Mouse (Mus musculus): ENCODE data around the gene Dirc2.

The Dirc2 gene

DNA sequence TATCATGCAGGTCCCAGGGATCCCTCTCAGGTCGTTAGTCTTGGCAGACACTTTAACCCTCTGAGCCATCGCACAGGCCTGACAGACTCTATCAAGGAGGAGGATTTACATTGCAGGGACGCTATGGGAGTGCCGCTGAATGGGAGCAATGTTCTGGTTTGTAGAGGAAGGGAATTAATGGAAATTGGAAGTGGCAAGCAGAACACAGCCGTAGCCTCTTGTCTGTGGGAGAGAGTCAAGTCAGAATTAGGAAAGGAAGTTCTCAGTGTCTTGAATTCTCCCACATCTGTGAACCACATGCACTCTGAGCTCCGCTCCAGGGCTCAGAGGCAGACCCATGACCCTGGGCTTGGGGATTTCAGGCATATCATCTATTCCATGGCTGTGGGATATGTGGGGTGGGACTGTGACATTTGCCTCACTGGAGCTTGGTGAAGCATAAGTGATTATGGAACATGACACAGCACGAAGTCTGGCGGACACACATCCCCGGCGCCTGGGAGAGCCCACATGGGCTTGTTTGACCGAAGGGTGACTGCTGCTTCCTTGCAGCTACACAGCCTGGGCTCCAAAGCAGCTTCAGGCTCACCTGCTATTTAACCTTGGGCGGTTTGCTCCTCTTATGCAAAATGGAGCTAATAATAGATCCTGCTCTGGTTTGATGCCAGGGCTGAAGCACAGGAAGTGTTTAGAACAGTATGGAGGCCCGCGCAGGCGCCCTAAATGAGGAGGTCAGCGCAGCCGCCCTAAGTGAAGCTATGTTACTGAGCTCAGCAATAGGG, 87.6 kb downstream of the Dirc2 start:
- no peak for DNase-seq (ENCODE audit: low read depth)

DNA sequence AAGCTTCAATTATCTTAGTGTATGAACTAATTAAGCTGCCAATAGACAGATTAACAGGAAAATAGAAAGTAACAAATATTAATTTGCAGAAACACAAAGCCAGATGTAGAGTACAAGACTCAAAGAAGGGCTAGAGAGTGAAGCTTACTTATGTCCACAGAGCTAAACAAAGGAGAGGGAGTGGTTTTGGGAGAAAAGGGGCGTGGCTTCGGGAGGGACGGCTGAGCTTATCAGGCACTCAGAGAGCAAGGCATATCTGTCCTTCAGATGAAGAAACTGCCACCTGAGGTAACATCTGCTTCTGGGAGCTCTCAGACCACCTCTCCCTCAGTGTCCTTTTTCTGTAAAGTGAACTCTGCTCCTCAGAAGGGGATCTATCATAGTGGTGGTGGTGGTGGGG, 90.7 kb downstream of the Dirc2 start:
- no peak for DNase-seq (ENCODE audit: low read depth)

DNA sequence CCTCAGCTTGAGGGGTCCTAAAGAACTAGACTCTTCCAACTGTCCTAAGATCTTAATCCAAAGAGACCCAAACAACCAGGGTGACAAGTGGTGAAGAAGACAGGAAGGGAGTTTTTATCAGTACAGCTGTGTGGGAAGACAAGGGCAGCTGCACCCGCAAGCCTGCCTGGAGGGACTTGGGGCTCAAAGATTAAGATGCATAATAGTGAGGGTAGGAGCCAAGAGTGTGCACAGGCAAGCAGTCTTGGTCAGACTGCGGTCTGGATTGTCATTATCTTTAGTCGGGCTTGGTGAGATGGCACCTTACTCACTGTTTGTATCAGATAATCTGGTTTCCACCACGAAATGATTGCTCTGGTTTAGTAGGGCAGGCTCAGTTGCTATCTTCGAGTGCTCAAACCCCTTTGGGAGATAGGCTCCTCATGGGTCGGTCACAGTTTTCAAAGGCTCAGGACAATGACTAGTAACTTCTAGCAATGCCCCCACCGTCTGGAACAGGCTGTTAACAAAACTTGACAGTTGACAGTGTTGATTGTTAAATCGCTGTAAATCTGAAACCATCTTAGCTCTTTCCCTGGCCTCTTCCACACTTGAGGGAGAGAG, 91.5 kb downstream of the Dirc2 start:
- DNase-seq (ENCODE audit: low read depth), result no peak

DNA sequence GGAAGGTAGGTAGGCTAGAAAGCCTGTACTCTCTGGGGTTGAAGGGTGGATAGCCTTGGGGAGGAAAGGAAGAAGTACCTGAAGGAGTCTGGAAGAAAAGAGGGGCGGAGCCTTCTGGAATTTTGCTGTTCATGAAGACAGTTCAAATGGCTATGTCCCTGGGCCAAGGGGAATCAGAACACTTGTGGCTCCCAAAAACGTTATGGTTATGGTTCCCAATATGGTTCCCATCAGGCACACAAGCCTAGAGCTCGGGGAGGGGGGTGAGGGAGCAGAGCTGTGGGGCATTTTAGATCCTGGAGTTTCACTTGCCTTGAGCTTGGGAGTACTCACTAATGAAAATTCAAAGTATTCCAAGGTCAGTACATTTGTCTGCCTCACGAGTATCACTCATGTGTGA, 104.3 kb downstream of the Dirc2 start:
- DNase-seq (ENCODE audit: low read depth), result no peak

DNA sequence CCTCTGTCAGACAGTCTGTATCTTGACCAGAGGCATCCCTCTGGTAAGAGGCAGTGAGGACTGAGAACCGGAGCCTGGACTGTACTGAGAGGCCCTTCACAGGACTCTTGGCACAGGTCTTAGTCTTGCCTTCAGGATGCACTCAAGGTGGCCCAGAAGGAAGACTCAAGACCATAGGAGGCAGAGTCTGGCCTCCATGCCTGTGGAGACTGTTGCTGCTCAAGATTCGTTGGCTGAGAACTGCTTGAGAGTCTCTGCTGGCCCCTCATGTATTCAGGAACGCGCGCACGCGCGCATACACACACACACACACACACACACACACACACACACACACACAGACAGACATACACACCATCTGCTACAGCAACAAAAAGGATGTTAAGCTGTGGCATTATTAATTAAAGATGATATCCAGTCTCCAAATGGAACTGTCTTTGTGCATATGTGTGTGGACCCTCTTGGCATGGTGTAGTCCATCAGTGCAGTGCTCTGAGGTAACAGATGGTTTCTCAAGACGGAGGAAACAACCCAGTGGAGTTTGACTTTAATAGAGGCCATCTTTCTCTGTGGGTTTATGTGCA, 105.2 kb downstream of the Dirc2 start:
- DNase-seq (ENCODE audit: low read depth), result no peak

DNA sequence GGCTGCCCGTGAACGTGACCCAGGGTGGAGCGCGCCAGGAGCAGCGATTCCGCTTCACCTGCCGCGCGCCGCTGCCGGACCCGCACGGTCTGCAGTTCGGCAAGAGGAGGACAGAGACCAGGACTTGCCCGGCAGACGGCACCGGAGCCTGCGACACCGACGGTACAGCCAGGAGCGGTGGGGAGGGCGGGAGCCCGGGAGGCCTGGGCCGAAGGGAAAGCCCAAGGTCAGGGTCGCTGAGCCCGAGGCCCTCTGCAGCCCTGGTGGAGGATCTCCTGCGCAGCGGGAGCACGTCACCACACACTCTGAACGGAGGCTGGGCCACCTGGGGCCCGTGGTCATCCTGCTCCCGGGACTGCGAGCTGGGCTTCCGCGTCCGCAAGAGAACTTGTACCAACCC, 108.9 kb downstream of the Dirc2 start:
- no peak for DNase-seq (ENCODE audit: low read depth)

DNA sequence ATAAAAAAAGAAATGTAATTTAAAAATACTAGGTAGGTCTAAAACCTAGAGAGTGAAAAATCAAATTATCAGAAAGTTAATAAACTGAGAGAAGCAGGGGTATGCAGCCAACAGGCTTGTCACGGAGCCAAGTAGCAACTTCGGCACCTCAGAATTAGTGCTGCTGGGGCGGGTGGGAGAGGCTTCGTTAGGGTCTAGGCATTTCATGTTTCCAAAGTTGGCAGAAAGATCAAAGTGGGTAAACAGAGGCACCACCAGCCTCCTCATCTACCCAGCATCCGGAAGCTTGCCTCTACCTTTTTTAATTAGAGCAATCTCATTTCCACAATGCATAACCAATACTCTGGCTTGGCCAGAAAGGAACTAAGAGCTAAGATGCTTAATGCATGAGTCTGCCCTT, 115.2 kb downstream of the Dirc2 start:
- DNase-seq (ENCODE audit: low read depth), result no peak

DNA sequence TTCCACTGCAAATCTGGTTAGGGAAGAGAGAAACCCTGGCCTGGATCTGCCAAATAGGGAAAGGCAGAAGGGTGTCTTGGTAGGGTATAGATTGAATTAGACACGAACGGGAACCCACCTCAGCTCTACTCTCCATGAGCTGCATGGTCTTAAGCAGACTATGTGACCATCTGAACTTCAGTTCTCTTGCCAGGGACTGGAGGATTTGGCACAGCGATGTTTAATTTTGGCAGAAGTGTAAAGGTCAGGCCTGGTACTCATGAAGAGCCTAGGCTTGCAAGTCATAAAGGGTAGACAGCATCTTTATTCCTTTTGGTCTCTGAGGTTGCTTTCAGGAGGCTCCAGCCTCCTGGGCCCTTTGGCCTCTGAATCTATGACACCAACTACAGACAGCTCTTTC, 116.5 kb downstream of the Dirc2 start:
- DNase-seq (ENCODE audit: low read depth), result no peak

DNA sequence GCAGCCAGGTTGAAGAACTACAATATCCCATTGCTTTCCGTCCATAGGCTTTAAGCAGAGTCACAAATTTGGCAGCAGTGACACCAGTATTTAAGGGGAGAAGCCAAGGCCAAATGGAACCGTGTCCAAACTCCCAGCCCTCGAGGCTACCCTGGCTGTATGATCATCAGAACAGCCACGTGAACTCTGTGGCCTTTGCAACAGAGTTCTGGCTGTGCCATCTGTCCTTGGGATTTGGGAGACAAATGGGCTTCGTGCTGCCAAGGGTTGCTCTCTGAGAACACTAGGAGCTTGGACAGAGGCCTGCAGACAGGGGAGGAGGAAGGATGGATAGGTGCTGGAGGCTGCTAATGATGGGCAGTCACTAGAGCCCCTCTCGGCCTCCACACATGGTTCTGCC, 117.0 kb downstream of the Dirc2 start:
- DNase-seq (ENCODE audit: low read depth), result no peak

DNA sequence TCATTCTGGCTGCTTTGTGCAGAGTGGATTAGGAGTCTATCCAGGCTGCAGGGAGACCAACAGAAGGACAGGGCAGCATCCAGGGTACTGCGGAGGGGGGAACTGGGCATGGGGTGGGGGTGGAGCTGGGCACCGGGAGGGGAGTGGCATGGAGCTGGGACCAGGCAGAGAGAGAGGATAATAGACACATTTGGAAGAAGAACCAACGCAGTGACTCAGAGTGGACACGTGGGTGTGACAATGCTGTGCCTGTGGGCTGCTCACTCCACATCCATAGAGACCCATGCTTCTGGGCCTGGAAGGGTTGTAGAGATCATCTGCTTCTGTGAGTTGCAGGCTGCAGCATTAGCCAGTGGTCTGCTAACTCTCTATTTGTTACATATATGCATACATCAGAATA, 120.3 kb downstream of the Dirc2 start:
- DNase-seq (ENCODE audit: low read depth), result no peak
